Mouse (Mus musculus) heart, embryonic 15.5 days (tissue): ENCODE results near the gene AC109138.7. TPM values are rescaled to one million over a fixed set of nuclear protein-coding genes. Genes with fewer than 3 reads are reported as not detected.

Experiments used
- ATAC-seq: fragments of 200-750 bp; cut with Nextera tagmentation; replicated peaks from 2 replicates; pipeline ENCODE4 v1.8.0; 2017; ENCODE audit warnings: low read depth, moderate TSS enrichment; ENCODE audit not compliant: insufficient number of reproducible peaks, insufficient read depth, low FRiP score
- H3K27ac ChIP-seq: fragments of 300-500 bp; sonication (generic); 2 replicates; pipeline ENCODE4 v1.5.1; 2015; ENCODE audit warnings: mild to moderate bottlenecking, inconsistent platforms
- H3K27me3 ChIP-seq: fragments of 300-500 bp; sonication (generic); 2 replicates; pipeline ENCODE4 v1.6.1; 2015; ENCODE audit warnings: inconsistent platforms
- H3K36me3 ChIP-seq: fragments of 300-500 bp; sonication (generic); 2 replicates; pipeline ENCODE4 v1.6.1; 2015; ENCODE audit warnings: mild to moderate bottlenecking, inconsistent platforms
- H3K4me1 ChIP-seq: fragments of 300-500 bp; sonication (generic); replicated peaks from 2 replicates; pipeline ENCODE4 v1.6.1; 2015; ENCODE audit warnings: inconsistent platforms
- H3K4me2 ChIP-seq: fragments of 300-500 bp; sonication (generic); 2 replicates; pipeline ENCODE4 v1.6.1; 2015; ENCODE audit warnings: inconsistent platforms, mild to moderate bottlenecking, moderate library complexity
- H3K4me3 ChIP-seq: fragments of 300-500 bp; sonication (generic); 2 replicates; pipeline ENCODE4 v1.5.1; 2015; ENCODE audit warnings: mild to moderate bottlenecking, inconsistent platforms
- H3K9ac ChIP-seq: fragments of 300-500 bp; sonication (generic); 2 replicates; pipeline ENCODE4 v1.6.1; 2015; ENCODE audit warnings: mild to moderate bottlenecking, inconsistent platforms
- H3K9me3 ChIP-seq: fragments of 300-500 bp; sonication (generic); replicated peaks from 2 replicates; pipeline ENCODE4 v1.6.1; 2016; ENCODE audit warnings: inconsistent platforms
- WGBS: fragments of 180-500 bp; shearing (Covaris S2); methylation state at CpG from one replicate; pipeline ENCODE4 v1.1.7; 2015; ENCODE audit warnings: mixed read lengths; 5-methylcytosine and 5-hydroxymethylcytosine counted together
- polyA plus RNA-seq: library from polyadenylated mRNA; unstranded; fragments of >200 nt; fragmentation: Nextera tagmentation; extraction: Ambion mirVana; gene quantifications from 2 replicates; pipeline ENCODE4 v1.2.1, GENCODE M21; 2015

AC109138.7 gene
- polyA plus RNA-seq, 1 experiment from 2014 or later: not detected

DNA sequence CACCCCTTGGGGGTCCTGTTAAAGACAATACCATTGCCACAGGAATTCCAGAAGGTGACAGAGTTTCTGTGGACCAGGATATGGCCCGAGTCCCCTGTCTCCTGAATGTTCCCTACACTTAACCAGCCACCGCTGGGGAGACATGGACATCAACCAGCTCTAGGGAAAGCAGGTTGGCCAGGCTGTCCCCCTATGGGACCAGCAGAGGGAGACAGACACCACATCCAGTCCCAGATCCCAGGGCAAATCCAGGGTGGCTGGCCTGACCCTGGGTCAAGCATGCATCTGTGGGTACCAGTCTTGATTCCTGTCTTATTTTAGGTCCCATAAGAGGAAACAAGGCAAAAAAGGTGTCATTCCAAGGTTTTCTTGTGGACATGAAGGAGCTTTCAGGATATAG is 7.2 kb upstream of the AC109138.7 start:
- Histone ChIP-seq H3K27me3 (peaks cover 36% of the 10 kb centered on the region), H3K4me1 (peaks cover 8% of the 10 kb centered on the region), H3K36me3 (no peaks in the 10 kb centered on the region), H3K27ac (no peak overlapping the region), H3K4me3 (no peak overlapping the region), H3K9me3 (no peaks in the 10 kb centered on the region), H3K9ac (no peak overlapping the region), H3K4me2 (no peak overlapping the region)
- 4% methylated on average over 2 of the region's 2 CpGs for WGBS
- 0 out of 2 replicates have a peak, but pooled peaks have one; percentile 58 for ATAC-seq

DNA sequence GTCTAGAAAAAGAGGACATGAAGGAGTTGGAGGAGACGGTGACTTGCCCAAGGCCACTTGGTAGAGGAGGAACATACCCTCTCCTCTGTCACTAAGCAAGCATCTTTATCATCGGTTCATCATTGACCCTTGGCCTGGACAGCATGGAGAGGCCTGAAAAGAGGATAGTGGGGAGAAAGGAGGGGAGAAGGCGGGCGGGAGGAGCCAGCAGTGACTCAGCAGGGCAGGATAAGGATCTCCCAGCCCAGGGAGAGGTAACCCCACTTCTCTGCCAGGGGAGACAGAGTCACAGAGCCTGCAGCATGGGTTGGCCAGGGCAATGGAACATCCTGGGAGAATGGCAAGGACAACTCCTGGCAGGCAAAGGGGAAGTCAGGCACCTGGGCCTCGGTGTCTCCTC is 5.6 kb upstream of the AC109138.7 start:
- WGBS: 83% methylated on average over 5 of the region's 5 CpGs
- Histone ChIP-seq H3K9ac (no peak overlapping the region), H3K27ac (no peak overlapping the region), H3K4me3 (no peak overlapping the region), H3K4me1 (peaks cover 8% of the 10 kb centered on the region), H3K4me2 (no peak overlapping the region), H3K27me3 (peaks cover 50% of the 10 kb centered on the region), H3K36me3 (no peaks in the 10 kb centered on the region), H3K9me3 (no peaks in the 10 kb centered on the region)
- no peak for ATAC-seq

- no peak overlapping the region for H3K27ac ChIP-seq
These were observed 2.1 kb upstream of the AC109138.7 start for GRCm38 (mm10) chr19:4211891-4212588.

GRCm38 (mm10) chr19:4213524-4213974 is 608 bp upstream of the AC109138.7 start:
- H3K4me3 ChIP-seq: peak overlapping the region; percentile 69
- H3K9ac ChIP-seq: 0 out of 2 replicates have a peak overlapping the region, but pooled peaks have one; percentile 77
- H3K27ac ChIP-seq: peak overlapping the region; percentile 74; the same call in 1 of the 2 replicates
- H3K36me3 ChIP-seq: no peaks in the 10 kb centered on the region
- peaks cover 71% of the 10 kb centered on the region for H3K27me3 ChIP-seq
- H3K4me2 ChIP-seq: peak overlapping the region; percentile 98
- no peaks in the 10 kb centered on the region for H3K9me3 ChIP-seq
- 14% methylated on average over 9 of the region's 9 CpGs for WGBS
- H3K4me1 ChIP-seq: peaks cover 44% of the 10 kb centered on the region
- ATAC-seq: no peak

More at GRCm38 (mm10) chr19:4211891-4212588, 2.1 kb upstream of the AC109138.7 start:
- Histone ChIP-seq H3K4me1 (peaks cover 40% of the 10 kb centered on the region), H3K36me3 (no peaks in the 10 kb centered on the region), H3K4me2 (no peak overlapping the region), H3K9ac (no peak overlapping the region), H3K4me3 (no peak overlapping the region), H3K27me3 (peaks cover 67% of the 10 kb centered on the region), H3K9me3 (no peaks in the 10 kb centered on the region)
- WGBS: 32% methylated on average over 4 of the region's 4 CpGs
- ATAC-seq: no peak

- no peaks in the 10 kb centered on the region for H3K36me3 ChIP-seq
- H3K4me2 ChIP-seq: peak overlapping the region; percentile 98
- peak overlapping the region; percentile 77 for H3K9ac ChIP-seq
- peak overlapping the region; percentile 69 for H3K4me3 ChIP-seq
- no peaks in the 10 kb centered on the region for H3K9me3 ChIP-seq
- WGBS: under 1% methylated on average over 64 of the region's 81 CpGs
- peak; percentile 47 for ATAC-seq
- peaks cover 48% of the 10 kb centered on the region for H3K4me1 ChIP-seq
- H3K27me3 ChIP-seq: peaks cover 64% of the 10 kb centered on the region
- peak overlapping the region; percentile 74 for H3K27ac ChIP-seq
These were observed 754 bp downstream of the AC109138.7 start for GRCm38 (mm10) chr19:4214771-4215450.

DNA sequence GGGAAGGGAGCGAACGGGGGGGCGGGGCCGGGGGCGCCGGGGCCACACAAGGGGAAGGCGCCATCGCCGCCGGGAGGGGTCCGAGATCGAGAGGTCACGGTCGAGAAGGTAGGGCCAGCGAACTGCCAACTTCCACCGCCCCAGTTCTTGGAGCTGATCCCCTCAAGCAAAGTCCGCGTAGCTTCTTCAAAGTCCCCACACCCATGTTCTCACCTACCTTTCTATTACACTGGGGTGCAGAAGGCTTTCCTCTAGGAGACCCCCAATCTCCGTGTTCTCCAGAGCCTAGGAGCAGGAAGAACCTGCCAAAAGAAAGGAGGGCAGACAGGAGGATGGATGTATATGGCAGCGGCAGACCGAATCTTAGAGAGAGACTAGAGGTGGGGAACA is 1.3 kb downstream of the AC109138.7 start:
- Histone ChIP-seq H3K27me3 (peaks cover 67% of the 10 kb centered on the region), H3K9ac (peak overlapping the region; percentile 77), H3K4me1 (peaks cover 53% of the 10 kb centered on the region), H3K4me2 (peak overlapping the region; percentile 98), H3K4me3 (peak overlapping the region; percentile 69), H3K9me3 (no peaks in the 10 kb centered on the region), H3K27ac (peak overlapping the region; percentile 74), H3K36me3 (no peaks in the 10 kb centered on the region)
- no peak for ATAC-seq
- 3% methylated on average over 19 of the region's 21 CpGs for WGBS

- peaks cover 63% of the 10 kb centered on the region for H3K27me3 ChIP-seq
- peak overlapping the region; percentile 98 for H3K4me2 ChIP-seq
- H3K9ac ChIP-seq: peak overlapping the region; percentile 16
- no peak for ATAC-seq
- WGBS: 18% methylated on average over 14 of the region's 14 CpGs
- peaks cover 60% of the 10 kb centered on the region for H3K4me1 ChIP-seq
- no peaks in the 10 kb centered on the region for H3K9me3 ChIP-seq
- H3K36me3 ChIP-seq: no peaks in the 10 kb centered on the region
- H3K27ac ChIP-seq: peak overlapping the region; percentile 50; the same call in 1 of the 2 replicates
- peak overlapping the region; percentile 69 for H3K4me3 ChIP-seq
These were observed 2.0 kb downstream of the AC109138.7 start for GRCm38 (mm10) chr19:4216041-4216685.

- H3K27me3 ChIP-seq: peaks cover 63% of the 10 kb centered on the region
- H3K4me1 ChIP-seq: peaks cover 70% of the 10 kb centered on the region
- ATAC-seq: no peak
- no peak overlapping the region for H3K27ac ChIP-seq
- 23% methylated on average over 5 of the region's 5 CpGs for WGBS
- H3K36me3 ChIP-seq: no peaks in the 10 kb centered on the region
- H3K4me3 ChIP-seq: no peak overlapping the region
- no peak overlapping the region; the same call in 1 of the 2 replicates for H3K4me2 ChIP-seq
- no peak overlapping the region for H3K9ac ChIP-seq
- H3K9me3 ChIP-seq: no peaks in the 10 kb centered on the region
These were observed 3.0 kb downstream of the AC109138.7 start for GRCm38 (mm10) chr19:4217140-4217539.

DNA sequence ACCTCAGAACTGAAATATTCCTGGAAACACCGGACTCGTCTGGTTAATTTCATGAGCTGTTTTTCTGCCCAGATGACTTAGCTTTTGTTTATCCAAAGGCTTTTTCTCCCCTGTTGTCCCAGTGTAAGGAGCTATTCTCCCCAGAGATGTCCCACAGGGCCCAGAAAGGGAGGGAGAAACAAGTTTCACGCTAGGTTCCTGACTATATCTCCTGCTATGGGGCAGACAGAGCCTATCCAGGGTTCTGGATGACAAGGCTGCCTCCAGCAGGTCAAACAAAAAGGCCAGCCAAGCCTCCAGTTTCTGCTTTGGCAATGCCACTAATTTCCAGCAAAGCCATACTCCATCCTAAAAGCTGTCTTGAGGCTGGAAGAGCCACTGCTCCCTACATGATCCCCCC is 3.7 kb downstream of the AC109138.7 start:
- H3K4me2 ChIP-seq: no peak overlapping the region
- no peak overlapping the region for H3K27ac ChIP-seq
- no peak overlapping the region for H3K9ac ChIP-seq
- peaks cover 64% of the 10 kb centered on the region for H3K27me3 ChIP-seq
- H3K36me3 ChIP-seq: no peaks in the 10 kb centered on the region
- no peak overlapping the region for H3K4me3 ChIP-seq
- peaks cover 71% of the 10 kb centered on the region for H3K4me1 ChIP-seq
- 48% methylated on average over 3 of the region's 3 CpGs for WGBS
- ATAC-seq: no peak
- H3K9me3 ChIP-seq: no peaks in the 10 kb centered on the region

DNA sequence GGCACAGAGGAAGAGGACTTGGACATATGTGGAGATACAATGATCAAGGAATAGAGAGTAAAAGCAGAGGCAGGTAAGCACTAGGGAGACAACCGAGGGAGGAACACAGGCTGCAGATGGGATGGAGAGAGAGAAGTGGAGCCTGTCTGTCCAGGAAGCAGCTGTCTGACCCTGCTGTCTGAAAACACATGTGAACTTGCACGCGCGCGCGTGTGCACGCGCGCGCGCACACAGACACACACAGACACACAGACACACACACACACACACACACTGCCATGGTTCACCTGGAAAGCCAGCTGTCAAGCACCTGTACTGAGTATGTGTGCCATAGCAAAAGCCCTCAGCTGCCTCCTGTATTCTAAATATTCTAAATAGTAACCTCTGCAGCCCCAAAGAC is 4.1 kb downstream of the AC109138.7 start:
- H3K4me1 ChIP-seq: peaks cover 66% of the 10 kb centered on the region
- WGBS: 86% methylated on average over 11 of the region's 11 CpGs
- peaks cover 60% of the 10 kb centered on the region for H3K27me3 ChIP-seq

GRCm38 (mm10) chr19:4218784-4219183 is 4.6 kb downstream of the AC109138.7 start:
- H3K36me3 ChIP-seq: no peaks in the 10 kb centered on the region
- no peak overlapping the region for H3K9ac ChIP-seq
- H3K4me3 ChIP-seq: no peak overlapping the region
- WGBS: 69% methylated on average over 1 of the region's 1 CpGs
- H3K27ac ChIP-seq: no peak overlapping the region
- peaks cover 56% of the 10 kb centered on the region for H3K27me3 ChIP-seq
- peaks cover 61% of the 10 kb centered on the region for H3K4me1 ChIP-seq
- no peak for ATAC-seq
- H3K4me2 ChIP-seq: no peak overlapping the region
- no peaks in the 10 kb centered on the region for H3K9me3 ChIP-seq

More for the DNA sequence above, 4.1 kb downstream of the AC109138.7 start:
- no peak overlapping the region for H3K27ac ChIP-seq
- H3K9me3 ChIP-seq: no peaks in the 10 kb centered on the region
- no peak overlapping the region for H3K9ac ChIP-seq
- no peak overlapping the region for H3K4me3 ChIP-seq
- H3K4me2 ChIP-seq: no peak overlapping the region
- no peak for ATAC-seq
- no peaks in the 10 kb centered on the region for H3K36me3 ChIP-seq
